Mouse (Mus musculus) frontal cortex, postnatal 36 days (tissue): ENCODE measurements around the gene Coro1b.

Source experiments
- DNase-seq, 2 experiments: peaks; one replicate each; pipeline ENCODE4 v3.0.0; 2022; ENCODE audit warnings: low spot score in 2 of 2

The Coro1b gene

DNA sequence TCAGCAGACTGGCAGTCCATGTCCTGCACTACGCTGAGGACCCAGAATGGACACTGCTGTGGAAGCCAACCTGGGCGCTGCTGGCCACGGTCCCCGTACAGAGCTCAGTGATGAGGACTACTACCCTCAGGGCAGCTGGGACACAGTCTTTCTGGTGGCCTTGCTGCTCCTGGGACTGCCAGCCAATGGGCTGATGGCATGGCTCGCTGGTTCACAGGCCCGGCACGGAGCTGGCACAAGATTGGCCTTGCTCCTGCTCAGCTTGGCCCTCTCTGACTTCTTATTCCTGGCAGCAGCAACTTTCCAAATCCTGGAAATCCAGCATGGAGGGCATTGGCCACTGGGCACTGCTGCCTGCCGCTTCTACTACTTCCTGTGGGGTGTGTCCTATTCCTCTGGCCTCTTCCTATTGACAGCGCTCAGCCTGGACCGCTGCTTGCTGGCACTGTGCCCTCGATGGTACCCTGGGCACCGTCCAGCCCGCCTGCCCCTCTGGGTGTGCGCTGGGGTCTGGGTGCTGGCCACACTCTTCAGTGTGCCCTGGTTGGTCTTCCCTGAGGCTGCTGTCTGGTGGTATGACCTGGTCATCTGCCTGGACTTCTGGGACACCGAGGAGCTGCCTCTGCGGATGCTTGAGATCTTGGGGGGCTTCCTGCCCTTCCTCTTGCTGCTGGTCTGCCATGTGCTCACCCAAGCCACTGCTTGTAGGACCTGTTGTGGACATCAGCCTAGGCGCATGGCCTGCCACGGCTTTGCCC, 5.8 kb upstream of the Coro1b start:
- DNase-seq: no peak

DNA sequence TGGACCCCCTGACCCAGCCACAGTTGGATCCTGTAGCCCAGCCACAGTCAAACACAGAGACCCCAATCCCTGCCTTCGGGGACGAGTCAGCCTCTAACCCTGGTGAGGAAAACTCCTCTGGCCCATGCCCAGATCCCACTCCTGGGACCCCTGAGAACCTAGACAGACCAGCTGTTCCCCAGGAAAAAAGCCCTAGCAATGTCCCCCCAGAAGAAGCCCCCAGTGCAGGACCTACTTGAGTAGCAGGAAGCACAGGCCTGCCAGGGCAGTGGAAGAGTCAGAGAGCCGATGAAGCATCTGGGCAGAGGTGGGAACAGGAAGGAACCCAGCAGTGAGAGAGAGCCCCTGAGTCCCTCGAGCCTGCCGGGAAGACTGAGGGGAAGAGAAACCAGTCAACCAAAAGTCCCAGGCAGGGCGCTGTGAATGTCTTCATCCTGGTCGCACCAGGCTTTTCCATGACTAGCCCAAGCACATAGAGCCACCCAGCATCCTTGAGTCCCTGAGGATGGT, 4.6 kb upstream of the Coro1b start, which contains the start of gene Cabp4:
Cabp4 (minus strand) TSS at position 275 of the 510 bp plus-strand sequence.
- no peak for DNase-seq

DNA sequence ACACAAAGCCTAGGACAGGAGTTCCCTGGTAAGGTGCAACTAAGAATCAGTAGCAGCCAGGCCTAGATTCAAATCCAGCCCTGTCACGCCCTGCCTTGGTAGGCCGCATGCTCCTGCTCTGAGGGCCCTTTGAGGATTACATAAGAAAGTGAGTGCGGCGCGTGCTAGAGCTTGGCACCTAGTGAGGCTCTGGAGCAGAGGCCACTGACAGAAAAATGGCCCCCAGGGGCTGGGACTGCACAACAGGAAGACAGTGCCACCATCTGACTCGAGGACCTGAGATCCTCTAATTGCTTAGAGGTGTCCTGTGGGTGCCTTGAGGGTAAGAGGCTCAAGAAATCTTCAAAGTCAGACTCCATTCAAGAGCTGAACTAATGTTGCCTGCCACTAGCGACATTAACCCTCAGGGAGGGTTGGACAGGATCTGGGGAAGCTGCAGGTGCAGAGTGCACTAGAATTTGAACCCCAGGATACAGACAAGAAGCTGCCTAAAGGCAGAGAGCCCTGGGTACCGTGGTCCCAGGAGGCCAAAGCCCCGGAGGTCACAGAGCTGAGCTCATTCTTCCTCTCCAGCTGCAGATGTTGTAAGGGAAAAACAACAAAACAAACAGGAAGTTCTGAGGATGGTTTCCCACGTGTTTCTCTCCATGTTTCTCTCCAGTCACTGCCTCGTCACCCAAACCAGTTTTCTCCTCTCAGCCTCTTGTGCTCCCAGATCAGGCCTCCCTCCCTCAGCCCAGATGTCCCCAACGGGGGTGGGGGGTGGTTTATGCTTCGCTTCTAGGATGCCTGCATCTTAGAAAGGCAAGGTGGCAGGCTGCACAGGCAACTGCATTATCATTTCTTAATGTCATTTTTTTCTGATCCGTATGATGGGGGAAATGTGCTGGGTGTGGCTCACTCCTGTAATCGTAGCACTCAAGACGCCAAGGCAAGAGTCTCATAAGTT, 3.6 kb upstream of the Coro1b start:
- no peak for DNase-seq

DNA sequence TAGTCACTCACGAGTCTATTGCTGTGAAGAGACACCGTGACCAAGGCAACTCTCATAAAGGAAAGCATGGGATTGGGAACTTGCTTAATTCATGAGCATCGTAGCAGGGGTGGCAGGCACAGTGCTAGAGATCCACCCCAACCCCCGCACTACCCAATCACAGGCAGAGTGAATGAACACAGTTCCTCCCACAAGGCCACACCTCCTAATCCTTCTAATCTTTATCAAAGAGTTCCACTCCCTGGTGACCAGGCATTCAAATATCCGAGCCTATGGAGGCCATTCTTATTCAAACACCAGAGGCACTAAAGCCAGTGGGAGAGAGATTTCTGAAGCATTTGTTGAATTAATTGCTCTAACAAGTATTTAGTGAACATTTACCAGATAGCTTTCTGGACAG, 2.5 kb upstream of the Coro1b start:
- DNase-seq: no peak

DNA sequence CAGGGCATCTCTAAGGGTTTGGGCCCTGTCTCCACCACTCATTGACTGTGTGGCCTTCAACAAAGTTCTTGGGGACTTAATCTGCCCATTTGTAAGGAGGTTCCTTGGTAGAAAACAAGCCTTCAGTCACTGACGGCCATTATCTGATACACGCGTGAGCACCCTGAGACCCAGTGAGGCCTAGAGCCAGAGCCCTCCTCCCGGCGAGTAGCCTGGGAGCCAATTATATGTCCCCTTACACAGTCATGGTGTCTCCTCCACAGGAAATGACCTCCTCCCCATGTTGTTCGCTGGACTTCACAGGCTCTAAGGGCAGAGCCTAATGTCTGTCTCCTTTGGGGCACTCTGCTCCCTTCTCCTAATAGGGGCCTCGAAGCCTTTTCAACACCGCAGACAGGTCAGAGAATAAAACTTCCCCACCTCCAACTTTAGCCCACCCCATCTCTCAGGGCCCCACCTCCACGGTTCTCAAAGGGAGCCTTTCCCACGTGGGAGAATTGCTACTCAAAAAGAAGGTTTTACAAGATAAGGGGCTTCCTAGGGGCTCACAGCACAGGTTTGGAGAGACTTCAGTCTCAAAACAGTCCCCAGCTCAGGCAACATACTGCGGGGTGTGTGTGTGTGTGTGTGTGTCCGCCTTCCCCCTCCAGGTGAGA, 1.9 kb upstream of the Coro1b start:
- no peak for DNase-seq

DNA sequence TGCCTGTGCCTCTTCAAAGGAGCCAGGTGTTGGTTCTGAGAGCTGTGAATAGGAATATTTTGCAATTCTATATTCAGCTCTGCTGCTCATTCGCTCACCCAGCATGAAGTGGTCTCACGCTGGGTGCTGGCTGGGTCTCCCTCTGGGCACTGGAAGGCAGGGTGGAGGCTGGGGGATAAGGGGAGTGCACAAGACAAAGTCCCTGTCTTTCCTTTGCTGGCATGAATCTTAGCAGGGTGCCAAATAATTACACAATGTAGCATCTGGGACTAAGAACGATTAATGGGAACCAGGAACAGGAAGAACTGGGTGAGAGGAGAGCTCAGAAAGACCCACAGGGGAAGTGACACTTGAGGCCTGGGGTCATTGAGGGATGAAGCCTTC, 1.4 kb upstream of the Coro1b start:
- no peak for DNase-seq

DNA sequence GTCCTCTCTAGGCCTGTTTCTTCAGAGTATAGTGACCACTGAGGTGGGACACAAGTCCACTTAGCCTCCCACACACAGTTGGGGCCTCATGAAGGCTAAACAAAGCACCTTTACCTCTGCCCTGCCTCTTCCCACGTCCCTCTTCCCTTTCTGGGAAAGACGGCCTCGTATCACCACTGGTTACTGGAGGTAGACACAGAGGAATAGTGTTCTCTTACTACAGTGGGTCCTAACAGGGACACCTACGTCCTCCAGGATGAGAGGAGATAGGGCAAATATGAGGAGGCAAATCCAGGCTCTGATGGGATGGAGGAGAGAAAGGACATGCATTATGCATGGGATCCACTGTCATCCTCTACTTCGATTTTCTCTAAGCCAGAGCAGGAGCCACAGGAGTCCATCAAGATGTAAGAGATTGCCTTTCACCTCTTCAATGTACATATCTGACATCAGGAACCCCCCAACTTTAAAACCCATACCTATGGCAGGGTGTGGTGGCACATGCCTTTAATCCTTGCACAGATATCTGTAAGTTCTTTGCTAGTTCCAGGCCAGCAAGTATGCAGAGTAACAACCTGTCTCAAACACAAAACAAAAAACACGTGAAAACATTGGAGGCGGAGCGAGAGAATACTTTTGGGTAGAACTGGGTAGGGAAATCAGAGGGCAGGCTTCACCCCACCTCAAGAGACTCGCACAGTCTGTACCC, 483 bp upstream of the Coro1b start:
- DNase-seq: no peak

DNA sequence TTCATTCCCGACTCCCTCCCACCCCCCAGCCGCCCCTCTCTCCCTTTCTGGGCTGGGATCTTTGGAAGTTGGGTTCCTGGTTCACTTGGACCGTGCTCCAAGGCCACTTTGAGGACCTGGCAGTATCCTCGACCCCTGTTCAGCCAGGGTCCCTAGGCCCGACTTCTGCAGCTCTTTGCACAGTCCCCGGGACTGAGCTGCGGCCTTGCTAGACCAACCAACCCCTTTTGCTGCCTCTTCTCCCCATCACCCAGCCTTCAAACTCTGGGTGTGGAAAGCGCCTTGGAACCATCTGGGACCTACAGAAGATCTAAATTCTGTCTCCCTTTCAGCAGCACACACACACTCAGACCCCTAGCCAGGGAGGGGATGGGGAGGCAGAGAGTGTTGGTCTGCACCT, 400 bp downstream of the Coro1b start:
- DNase-seq: no peak

DNA sequence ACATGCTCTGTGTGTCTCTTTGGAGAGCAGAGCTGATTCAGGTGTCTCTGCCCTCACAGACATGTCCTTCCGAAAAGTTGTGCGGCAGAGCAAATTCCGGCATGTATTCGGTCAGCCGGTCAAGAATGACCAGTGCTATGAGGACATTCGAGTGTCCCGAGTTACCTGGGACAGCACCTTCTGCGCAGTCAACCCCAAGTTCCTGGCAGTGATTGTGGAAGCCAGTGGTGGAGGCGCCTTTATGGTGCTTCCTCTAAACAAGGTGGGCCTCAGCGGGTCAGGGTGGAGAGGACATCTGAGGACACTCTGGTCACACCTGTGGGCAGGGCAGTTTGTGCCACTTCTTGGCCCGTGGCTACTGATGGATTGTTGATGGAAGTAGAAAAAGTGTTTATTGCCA, 864 bp downstream of the Coro1b start:
- no peak for DNase-seq

- no peak for DNase-seq
Measured at GRCm38 (mm10) chr19:4149764-4150461, 1.5 kb downstream of the Coro1b start.

GRCm38 (mm10) chr19:4150567-4151487, 2.4 kb downstream of the Coro1b start:
- no peak for DNase-seq

- no peak for DNase-seq
Measured at GRCm38 (mm10) chr19:4151488-4151860, 3.1 kb downstream of the Coro1b start.

- DNase-seq: no peak
Measured at GRCm38 (mm10) chr19:4151898-4152297, 3.5 kb downstream of the Coro1b start.

- no peak for DNase-seq
Measured at GRCm38 (mm10) chr19:4152445-4153231, 4.2 kb downstream of the Coro1b start.

- DNase-seq: no peak
Measured at GRCm38 (mm10) chr19:4153232-4153654, 4.8 kb downstream of the Coro1b start, which contains the start of gene Ptprcap. Gene Ptprcap, plus strand, starts transcription at chr19:4153604.

DNA sequence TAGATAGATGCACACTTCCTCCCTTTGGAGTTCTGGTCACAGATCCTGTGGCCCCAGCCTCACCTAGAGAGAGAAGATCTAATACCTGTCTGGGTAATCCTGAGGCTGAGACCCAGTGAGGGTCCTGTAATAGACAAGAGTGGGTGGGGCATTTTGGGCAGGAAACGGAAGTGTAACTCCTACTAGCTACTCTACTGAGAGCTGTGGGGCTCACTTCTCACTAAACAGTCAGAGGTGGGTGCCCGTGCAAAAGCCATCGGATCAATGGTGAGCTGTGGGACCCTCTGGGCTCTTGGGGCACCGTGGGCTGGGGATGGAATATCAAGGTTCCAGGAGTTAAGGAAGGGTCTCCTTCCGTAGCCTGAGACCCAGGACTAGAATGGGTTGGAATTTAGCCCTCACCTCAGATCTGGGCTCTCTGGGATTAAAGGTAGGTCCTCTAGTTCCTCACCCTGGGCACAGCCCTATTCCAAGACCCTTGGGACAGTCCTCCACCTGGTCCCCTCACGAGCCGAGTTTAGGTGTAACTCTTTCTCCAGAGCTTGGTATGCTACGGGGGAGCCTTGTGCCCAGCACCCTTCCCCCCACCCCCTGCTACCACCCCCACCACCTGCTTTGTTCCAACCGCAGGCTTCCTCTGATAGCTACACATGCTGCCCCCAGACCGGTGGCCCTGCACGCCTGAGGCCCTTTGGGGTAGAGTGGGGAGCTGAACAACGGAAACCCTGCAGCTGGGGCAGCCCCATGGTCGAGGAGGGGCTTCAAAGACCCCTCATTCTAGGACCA, 6.2 kb downstream of the Coro1b start:
- DNase-seq: no peak

DNA sequence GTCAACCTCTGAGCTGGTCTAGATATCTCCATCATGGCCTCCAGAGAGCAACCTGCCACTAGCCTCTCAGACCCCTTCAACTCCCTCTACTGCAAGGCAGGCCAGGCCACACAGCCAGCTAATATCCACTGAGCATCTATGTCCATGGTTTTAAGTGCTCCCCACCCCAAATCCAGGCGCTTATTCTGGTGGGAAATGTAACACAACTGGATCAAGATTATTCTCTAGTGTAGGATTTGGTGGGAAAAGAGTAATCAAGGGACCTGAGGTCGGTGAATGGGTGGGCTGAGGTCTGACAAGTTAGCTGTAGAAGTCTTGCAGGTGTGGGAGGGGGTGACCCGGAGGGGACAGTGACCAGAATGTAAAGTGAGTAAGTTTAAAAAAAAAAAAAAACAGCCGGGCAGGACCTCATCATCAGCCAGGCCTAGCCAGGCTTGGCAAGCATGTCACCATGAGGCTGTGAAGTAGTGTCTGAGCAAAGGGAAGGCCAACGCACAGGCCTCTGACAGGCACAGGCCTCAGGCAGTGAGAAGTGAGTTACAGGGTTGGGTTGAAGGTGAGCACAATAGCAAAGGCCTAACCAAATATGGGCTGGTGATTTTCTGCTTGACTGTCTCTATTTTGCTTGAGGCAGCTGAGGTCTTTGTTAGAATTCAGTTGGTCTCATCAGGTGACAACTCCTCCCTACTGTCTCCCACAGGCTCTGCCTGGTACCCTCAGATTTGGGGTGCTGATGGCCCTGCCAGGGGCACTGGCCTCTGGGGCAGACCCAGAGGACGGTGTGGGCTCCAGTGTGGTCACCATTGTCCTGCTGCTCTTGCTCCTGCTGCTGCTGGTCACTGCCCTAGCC, 7.0 kb downstream of the Coro1b start:
- no peak for DNase-seq
